Mouse (Mus musculus) CD4-positive, CD25-positive, alpha-beta regulatory T cell (primary cell): ENCODE data around the gene Glb1l2. TPM values are rescaled to one million over a fixed set of nuclear protein-coding genes. Genes with fewer than 3 reads are reported as not detected.

Experiments
- polyA plus RNA-seq: library from polyadenylated mRNA; unstranded; fragments of 100-300 nt; shearing (Covaris generic); gene quantifications from one replicate; pipeline ENCODE4 v1.2.1, GENCODE M21; 2017

The Glb1l2 gene
- not detected for polyA plus RNA-seq

DNA sequence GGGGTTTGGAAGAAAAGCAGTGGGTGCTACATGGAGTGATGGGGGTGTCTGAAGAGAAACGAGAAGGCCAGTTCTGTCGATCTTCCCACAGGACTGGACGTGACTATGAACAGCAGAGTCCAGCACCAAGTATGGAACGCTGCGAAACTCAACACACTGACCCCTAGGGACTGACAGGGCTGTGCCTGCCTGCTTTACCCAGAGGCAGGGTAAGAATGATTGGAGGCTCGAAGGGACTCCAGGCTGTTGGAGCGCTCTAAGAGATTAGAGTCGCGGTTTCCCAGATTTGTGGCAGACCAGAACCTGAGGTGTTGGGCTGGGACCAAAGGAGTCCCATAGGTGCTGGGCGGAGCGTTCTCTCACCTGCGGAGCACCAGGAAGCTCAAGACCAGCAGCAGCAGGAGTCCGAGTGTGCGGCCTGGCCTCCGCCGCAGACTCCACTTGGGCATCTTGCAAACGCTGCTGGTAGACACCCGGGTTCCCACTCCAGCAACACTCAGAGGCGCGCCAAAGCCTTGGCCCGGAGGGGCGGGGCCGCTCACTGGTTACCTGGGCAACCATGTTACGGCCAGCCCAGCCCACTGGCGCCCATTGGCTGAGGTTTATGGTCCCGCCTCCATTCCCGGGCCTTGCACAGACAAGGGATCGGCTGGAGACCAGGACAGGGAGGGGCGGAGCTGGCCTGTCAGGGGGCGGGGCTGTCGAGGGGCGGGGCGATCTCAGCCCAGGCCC lies at the start of gene Glb1l2:
Glb1l2 (minus strand) TSS at position 534 of the 732 bp plus-strand sequence.

DNA sequence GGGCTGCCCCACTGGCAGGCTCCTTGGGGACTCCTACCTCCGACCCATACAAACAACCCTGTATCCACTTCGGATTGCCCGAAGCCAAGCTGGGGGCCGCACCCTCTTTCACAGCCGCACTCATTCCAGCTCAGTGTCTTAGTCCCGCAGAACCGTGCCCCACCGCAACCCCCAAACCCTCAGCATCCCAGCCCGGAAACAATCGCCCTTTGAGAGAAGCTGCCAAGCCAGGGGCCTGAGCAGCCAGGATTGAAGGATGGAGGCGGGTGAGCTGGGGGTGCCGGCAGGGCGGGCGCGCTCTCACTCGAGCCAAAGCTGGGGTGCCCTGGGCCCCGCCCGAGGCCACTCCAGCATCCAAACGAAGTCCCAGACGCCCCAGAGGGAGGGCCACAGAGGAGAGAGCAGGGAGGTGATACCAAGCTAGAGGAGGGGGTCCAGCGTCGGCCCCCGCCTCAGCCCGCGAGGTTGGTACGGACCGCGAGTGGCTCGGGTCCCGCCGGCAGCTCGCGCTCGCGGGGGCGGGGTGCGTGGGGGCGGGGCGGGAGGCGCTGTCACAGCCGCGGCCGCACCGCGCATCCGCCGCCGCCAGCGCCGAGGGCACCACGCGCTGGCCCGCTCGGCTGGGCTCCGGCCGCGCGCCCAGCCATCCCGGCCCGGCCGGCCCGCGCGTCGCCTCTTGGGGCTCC lies 72.9 kb downstream of the Glb1l2 start, which contains the start of gene B3gat1:
B3gat1 (plus strand) TSS at position 523 of the 686 bp plus-strand sequence.

Other genes starting within 250 kb of the Glb1l2 start
- not detected for gene B3gat1, start 72.7 kb downstream of the Glb1l2 start, polyA plus RNA-seq
- gene Glb1l3, start 54.4 kb upstream of the Glb1l2 start, polyA plus RNA-seq: not detected
- 0.11 TPM for gene Gm1110, start 116.6 kb upstream of the Glb1l2 start, polyA plus RNA-seq
- 35.4 TPM for gene Acad8, start 193.1 kb upstream of the Glb1l2 start, polyA plus RNA-seq
- gene Thyn1, start 193.2 kb upstream of the Glb1l2 start, polyA plus RNA-seq: 81.2 TPM
- 57.5 TPM for gene Vps26b, start 223.6 kb upstream of the Glb1l2 start, polyA plus RNA-seq
- gene Ncapd3, start 223.7 kb upstream of the Glb1l2 start, polyA plus RNA-seq: 31.8 TPM